Mouse (Mus musculus) embryonic facial prominence, embryonic 14.5 days (tissue): ENCODE data around the gene Tns3. TPM values are rescaled to one million over a fixed set of nuclear protein-coding genes. Genes with fewer than 3 reads are reported as not detected.
A peak's percentile ranks its signal among the peaks of the same experiment; 100 is the strongest.

ENCODE experiments used
- ATAC-seq: fragments of 200-750 bp; cut with Nextera tagmentation; 2 replicates; pipeline ENCODE4 v1.8.0; 2017; ENCODE audit warnings: low read depth, moderate number of reproducible peaks, moderate TSS enrichment
- DNase-seq: peaks from one replicate; pipeline ENCODE4 v3.0.0-alpha.2; 2015; ENCODE audit warnings: low spot score
- H3K27ac ChIP-seq: fragments of 300-500 bp; sonication (generic); replicated peaks from 2 replicates; pipeline ENCODE4 v1.5.1; 2014; ENCODE audit warnings: low read depth, mild to moderate bottlenecking, low read length, moderate library complexity
- H3K27me3 ChIP-seq: fragments of 300-500 bp; sonication (generic); replicated peaks from 2 replicates; pipeline ENCODE4 v1.6.1; 2014; ENCODE audit warnings: low read length; ENCODE audit not compliant: control insufficient read depth, insufficient read depth
- H3K36me3 ChIP-seq: fragments of 300-500 bp; sonication (generic); 2 replicates; pipeline ENCODE4 v1.6.1; 2014; ENCODE audit warnings: low read length, mixed read lengths; ENCODE audit not compliant: control insufficient read depth, insufficient read depth
- H3K4me1 ChIP-seq: fragments of 300-500 bp; sonication (generic); 2 replicates; pipeline ENCODE4 v1.6.1; 2014; ENCODE audit warnings: antibody characterized with exemption, low read length; ENCODE audit not compliant: control insufficient read depth, insufficient read depth
- H3K4me2 ChIP-seq: fragments of 300-500 bp; sonication (generic); 2 replicates; pipeline ENCODE4 v1.6.1; 2014; ENCODE audit warnings: low read depth, mild to moderate bottlenecking, low read length, moderate library complexity, mixed read lengths
- H3K4me3 ChIP-seq: fragments of 300-500 bp; sonication (generic); 2 replicates; pipeline ENCODE4 v1.5.1; 2014; ENCODE audit warnings: low read depth, mild to moderate bottlenecking, low read length
- H3K9ac ChIP-seq: fragments of 300-500 bp; sonication (generic); 2 replicates; pipeline ENCODE4 v1.6.1; 2014; ENCODE audit warnings: low read depth, mild to moderate bottlenecking, low read length, moderate library complexity, mixed read lengths
- H3K9me3 ChIP-seq: fragments of 300-500 bp; sonication (generic); 2 replicates; pipeline ENCODE4 v1.6.1; 2016; ENCODE audit warnings: low read length; ENCODE audit not compliant: control insufficient read depth
- WGBS: fragments of 180-500 bp; shearing (Covaris S2); extraction: QIAGEN DNeasy Blood & Tissue Kit; methylation state at CpG from one replicate; pipeline ENCODE4 v1.1.7; 2014; 5-methylcytosine and 5-hydroxymethylcytosine counted together
- polyA plus RNA-seq: library from polyadenylated mRNA; unstranded; fragments of >200 nt; fragmentation: Nextera tagmentation; extraction: Ambion mirVana; gene quantifications from 2 replicates; pipeline ENCODE4 v1.2.1, GENCODE M21; 2014

Gene Tns3
- polyA plus RNA-seq, 1 experiment from 2014 or later, result 19.3 TPM

DNA sequence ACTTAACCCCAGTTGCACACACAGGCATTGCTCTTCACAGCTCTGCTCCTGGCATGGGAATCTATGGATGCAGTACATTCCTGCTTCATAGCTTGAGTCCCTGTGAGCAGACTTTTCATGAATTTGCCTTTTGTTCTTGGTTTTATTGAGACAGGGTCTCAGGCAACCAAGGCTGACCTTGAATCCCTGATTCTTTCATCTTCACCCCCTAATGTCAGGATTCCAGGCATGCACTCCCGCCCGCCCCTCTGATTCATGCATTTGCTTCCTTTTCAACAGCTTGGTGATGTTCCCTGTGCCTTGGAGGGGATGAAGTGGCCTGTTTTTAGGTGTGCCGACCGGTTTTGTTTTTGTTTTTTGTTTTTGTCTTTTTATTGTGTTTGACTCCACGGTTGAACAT lies 35.4 kb upstream of the Tns3 start:
- Histone ChIP-seq H3K9me3 (no peaks in the 10 kb centered on the region), H3K27me3 (no peaks in the 10 kb centered on the region), H3K9ac (no peak overlapping the region), H3K4me1 (peaks cover 17% of the 10 kb centered on the region), H3K36me3 (no peaks in the 10 kb centered on the region), H3K4me2 (no peak overlapping the region), H3K27ac (no peak overlapping the region), H3K4me3 (no peak overlapping the region)
- DNase-seq, result no peak
- WGBS, result 61% methylated on average over 5 of the region's 5 CpGs
- ATAC-seq, result no peak

DNA sequence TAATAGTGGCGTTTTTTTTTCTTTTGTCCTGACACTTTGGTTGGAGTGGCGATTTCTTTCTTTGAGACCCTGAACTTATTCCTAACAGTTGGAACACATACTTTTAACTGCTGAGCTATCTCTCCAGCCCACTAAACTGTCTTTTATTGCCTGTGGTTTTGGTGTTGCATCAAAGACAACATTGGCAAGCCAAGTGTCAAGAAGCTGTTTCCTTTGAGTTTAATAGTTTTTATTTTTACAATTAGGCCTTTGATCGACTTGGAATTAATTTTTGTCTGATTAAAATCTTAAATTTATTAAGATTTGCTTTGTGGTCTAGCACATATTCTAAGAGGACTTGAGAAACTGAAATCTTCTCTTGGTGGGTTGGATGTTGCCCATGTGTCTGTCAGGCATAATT lies 33.3 kb upstream of the Tns3 start:
- Histone ChIP-seq H3K4me3 (no peak overlapping the region), H3K4me1 (peaks cover 16% of the 10 kb centered on the region), H3K9me3 (no peaks in the 10 kb centered on the region), H3K9ac (no peak overlapping the region), H3K36me3 (no peaks in the 10 kb centered on the region), H3K27ac (no peak overlapping the region), H3K4me2 (no peak overlapping the region), H3K27me3 (no peaks in the 10 kb centered on the region)
- no peak for DNase-seq
- WGBS, result 86% methylated on average over 3 of the region's 3 CpGs
- ATAC-seq, result no peak

DNA sequence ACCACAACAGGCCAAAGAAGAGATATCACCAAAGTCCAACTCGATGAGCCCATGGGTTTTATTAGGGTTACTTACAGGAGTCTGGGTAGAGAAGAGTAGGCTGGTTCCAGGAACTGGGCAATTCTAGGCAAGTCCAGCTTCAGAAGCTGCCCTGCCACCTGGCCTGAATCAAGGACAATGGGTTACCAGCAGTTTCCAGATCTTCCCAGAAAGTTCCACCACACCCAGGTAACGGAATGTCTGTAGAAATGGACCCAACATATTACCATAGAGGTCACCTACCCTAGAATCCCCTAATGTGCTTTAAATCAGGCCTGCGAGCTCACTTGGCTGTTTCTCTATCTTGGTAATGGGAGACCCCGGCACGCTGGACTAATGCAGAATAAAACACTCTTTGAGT lies 29.8 kb upstream of the Tns3 start:
- DNase-seq (no peak), ATAC-seq (no peak)
- no peaks in the 10 kb centered on the region for H3K9me3 ChIP-seq
- no peak overlapping the region for H3K4me3 ChIP-seq
- H3K27me3 ChIP-seq, result no peaks in the 10 kb centered on the region
- H3K9ac ChIP-seq, result no peak overlapping the region
- H3K4me2 ChIP-seq, result no peak overlapping the region
- peaks cover 35% of the 10 kb centered on the region for H3K4me1 ChIP-seq
- 91% methylated on average over 5 of the region's 5 CpGs for WGBS
- H3K36me3 ChIP-seq, result no peaks in the 10 kb centered on the region
- peak overlapping the region; percentile 83 for H3K27ac ChIP-seq

DNA sequence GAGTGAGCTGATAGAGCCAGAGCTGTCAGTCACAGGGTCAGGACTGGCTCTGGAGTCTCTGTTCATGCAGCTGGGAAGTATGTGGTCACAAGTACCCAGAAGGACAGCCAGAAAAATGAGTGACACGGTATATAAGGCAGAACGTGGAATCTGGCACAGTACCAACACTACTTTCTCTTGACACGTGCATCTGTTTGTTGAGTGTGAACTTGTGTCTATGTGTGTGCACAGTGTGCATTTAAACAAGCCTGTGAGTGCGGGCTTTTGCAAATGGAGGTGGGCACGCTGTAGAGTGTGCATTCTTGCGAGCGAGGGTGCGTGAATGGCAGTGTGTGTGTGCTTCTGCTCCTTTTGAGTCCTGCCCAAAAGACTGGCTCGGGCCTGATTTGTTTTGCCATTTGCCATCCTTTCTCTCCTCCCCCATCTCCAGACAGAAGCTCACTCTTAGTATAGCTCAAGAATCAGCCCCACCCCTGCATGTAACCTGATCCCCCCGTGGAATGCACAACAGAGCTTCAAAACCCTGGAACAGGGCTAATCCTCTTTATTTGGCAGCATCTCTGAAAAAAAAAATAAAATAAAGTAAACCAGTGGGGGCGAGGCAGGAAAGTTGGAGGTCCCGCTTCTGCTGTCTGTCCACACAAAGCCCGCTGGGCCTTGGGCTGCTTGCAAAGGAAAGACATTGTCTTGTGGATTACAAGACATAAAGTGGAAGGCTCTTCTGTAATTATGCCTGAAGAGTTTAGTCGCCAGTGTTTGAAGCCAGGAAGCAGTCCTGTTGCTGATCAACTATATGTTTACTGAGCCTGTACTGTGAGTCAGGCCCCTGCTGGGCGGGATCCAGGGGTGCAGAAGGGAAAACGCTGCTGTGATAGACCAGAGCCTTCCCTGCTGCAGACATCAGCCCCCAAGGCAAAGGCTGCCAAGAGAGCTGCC lies 28.5 kb upstream of the Tns3 start:
- peak; percentile 94 for ATAC-seq
- DNase-seq, result peak; percentile 96
- peaks cover 35% of the 10 kb centered on the region for H3K4me1 ChIP-seq
- H3K27ac ChIP-seq, result peak overlapping the region; percentile 83
- H3K4me2 ChIP-seq, result peak overlapping the region; percentile 44
- no peak overlapping the region for H3K9ac ChIP-seq
- no peaks in the 10 kb centered on the region for H3K36me3 ChIP-seq
- H3K9me3 ChIP-seq, result no peaks in the 10 kb centered on the region
- 5% methylated on average over 16 of the region's 16 CpGs for WGBS
- no peaks in the 10 kb centered on the region for H3K27me3 ChIP-seq
- H3K4me3 ChIP-seq, result 0 out of 2 replicates have a peak overlapping the region, but pooled peaks have one; percentile 1

DNA sequence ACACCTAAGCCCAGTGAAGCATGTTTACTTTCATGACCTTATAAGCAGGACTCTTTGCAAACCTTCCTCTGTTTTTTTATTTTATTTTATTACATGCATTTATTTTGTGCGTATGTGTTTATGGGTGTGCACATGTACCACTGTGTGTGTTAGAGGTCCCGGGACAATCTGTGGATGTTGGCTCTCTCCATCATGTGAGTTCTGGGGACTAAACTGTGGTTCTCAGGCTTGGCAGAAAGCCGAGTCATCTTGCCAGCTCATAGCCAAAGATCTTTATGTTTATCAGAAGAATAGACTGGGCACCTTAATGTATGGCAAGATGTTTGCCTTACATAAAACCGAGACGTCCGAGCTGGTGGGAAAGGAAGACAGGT lies 27.8 kb upstream of the Tns3 start:
- no peaks in the 10 kb centered on the region for H3K9me3 ChIP-seq
- H3K27ac ChIP-seq, result peak overlapping the region; percentile 83
- 35% methylated on average over 6 of the region's 6 CpGs for WGBS
- peak; percentile 25 for DNase-seq
- no peak overlapping the region for H3K9ac ChIP-seq
- H3K36me3 ChIP-seq, result no peaks in the 10 kb centered on the region
- H3K27me3 ChIP-seq, result no peaks in the 10 kb centered on the region
- H3K4me2 ChIP-seq, result peak overlapping the region; percentile 44
- no peak overlapping the region for H3K4me3 ChIP-seq
- peaks cover 35% of the 10 kb centered on the region for H3K4me1 ChIP-seq
- no peak for ATAC-seq

DNA sequence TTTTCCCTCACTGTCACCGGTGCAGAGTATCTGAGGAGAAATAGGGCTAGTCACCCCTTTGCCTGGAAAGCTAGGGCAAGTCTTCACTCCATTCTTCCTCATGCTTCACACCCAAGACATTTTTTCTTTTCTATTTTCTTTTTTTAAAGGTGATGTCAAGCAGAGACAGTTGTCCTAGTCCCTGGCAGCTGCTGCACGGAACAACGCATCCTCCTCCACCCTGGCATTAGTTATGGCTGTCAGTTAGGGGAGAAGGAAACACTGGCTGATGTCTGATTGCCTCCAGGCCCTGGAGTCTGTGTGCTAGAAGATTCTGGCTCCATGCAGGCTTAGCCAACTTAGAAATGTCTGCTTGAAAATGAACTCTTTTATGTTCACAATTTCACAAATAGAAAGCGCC lies 27.3 kb upstream of the Tns3 start:
- H3K4me3 ChIP-seq, result no peak overlapping the region
- peaks cover 35% of the 10 kb centered on the region for H3K4me1 ChIP-seq
- H3K9ac ChIP-seq, result no peak overlapping the region
- peak; percentile 61 for DNase-seq
- peak overlapping the region; percentile 83 for H3K27ac ChIP-seq
- no peaks in the 10 kb centered on the region for H3K9me3 ChIP-seq
- H3K36me3 ChIP-seq, result no peaks in the 10 kb centered on the region
- ATAC-seq, result no peak
- no peaks in the 10 kb centered on the region for H3K27me3 ChIP-seq
- 40% methylated on average over 4 of the region's 4 CpGs for WGBS
- H3K4me2 ChIP-seq, result no peak overlapping the region

DNA sequence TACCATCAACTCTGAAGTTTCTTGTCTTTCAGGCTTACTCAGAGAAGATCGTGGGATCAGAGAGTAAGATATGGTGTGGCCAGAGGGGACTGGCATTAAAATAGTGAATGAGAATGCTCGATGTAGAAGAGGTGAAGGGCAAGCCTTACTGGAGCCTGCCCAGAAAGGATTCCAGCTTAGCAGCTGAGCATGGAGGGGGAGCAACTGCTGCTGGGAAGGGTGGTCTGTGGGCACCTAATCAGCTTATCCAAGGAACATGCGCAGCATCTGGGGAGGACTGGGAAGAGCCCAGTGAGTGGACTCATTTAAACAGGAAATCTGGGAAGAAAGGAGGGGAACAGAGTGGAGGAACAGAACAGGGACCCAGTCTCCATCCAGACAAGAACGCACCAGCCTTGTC lies 26.3 kb upstream of the Tns3 start:
- peak; percentile 24 for DNase-seq
- Histone ChIP-seq H3K9ac (no peak overlapping the region), H3K27me3 (no peaks in the 10 kb centered on the region), H3K36me3 (no peaks in the 10 kb centered on the region), H3K4me3 (no peak overlapping the region), H3K4me2 (no peak overlapping the region), H3K27ac (peak overlapping the region; percentile 21), H3K4me1 (peaks cover 35% of the 10 kb centered on the region), H3K9me3 (no peaks in the 10 kb centered on the region)
- 61% methylated on average over 4 of the region's 4 CpGs for WGBS
- ATAC-seq, result no peak

DNA sequence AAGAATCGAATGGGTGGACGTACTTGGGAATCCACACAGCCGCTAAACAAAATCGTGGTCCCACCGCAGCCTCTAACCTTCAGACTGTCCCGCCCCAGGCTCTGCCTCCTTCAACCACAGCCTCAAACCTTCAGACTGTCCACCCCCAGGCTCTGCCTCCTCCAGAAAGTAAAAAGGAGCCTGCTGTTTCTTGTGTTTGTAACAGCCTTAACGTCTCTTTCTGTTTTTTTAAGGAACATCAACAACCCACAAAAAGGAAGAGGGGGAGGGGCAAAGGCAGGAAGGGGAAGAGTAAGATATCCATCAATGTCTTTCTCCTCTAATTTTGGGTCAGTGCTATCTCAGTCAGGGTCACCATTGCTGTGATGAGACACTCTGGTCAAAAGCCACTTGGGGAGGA lies 25.2 kb upstream of the Tns3 start:
- Histone ChIP-seq H3K4me2 (no peak overlapping the region), H3K27me3 (no peaks in the 10 kb centered on the region), H3K9me3 (no peaks in the 10 kb centered on the region), H3K9ac (no peak overlapping the region), H3K4me1 (peaks cover 35% of the 10 kb centered on the region), H3K4me3 (no peak overlapping the region), H3K36me3 (no peaks in the 10 kb centered on the region), H3K27ac (no peak overlapping the region)
- WGBS, result 76% methylated on average over 7 of the region's 7 CpGs
- no peak for ATAC-seq
- DNase-seq, result no peak

DNA sequence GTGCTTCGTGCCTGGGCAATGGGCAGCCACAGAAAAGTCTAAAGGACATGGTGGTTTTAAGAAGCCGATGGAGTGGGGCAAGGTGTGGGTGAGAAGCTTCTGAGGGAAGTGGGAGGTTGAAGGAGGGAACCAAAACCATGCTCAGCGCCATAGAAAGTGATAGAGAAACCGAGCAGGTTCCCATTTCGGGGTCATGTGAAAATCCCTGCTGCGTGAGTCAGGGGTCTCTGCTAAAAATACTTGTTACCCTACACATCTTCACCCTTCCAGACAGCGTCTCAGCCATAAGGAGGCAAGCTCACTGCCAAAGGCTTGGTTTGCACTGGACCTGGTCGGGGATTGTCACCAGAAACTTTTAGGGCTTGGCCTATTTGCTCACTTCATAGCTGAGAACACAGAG lies 24.6 kb upstream of the Tns3 start:
- Histone ChIP-seq H3K9ac (no peak overlapping the region), H3K27me3 (no peaks in the 10 kb centered on the region), H3K4me3 (no peak overlapping the region), H3K27ac (no peak overlapping the region), H3K36me3 (no peaks in the 10 kb centered on the region), H3K4me1 (peaks cover 35% of the 10 kb centered on the region), H3K4me2 (no peak overlapping the region), H3K9me3 (no peaks in the 10 kb centered on the region)
- no peak for ATAC-seq
- no peak for DNase-seq
- 93% methylated on average over 8 of the region's 8 CpGs for WGBS
